Mouse (Mus musculus) bone marrow, adult 2 months (tissue): ENCODE data around the gene 4933428G20Rik. TPM values are rescaled to one million over a fixed set of nuclear protein-coding genes. Genes with fewer than 3 reads are reported as not detected.

Experiments
- H3K27ac ChIP-seq: fragments of 200-500 bp; 2 replicates; pipeline ENCODE4 v1.5.1; 2012; ENCODE audit warnings: low read depth, mild to moderate bottlenecking, control low read depth, inconsistent platforms, low read length; ENCODE audit not compliant: control insufficient read depth, poor library complexity, insufficient read depth
- H3K4me1 ChIP-seq: fragments of 200-500 bp; 2 replicates; pipeline ENCODE4 v1.6.1; 2011; ENCODE audit warnings: low read length; ENCODE audit not compliant: control insufficient read depth, insufficient read depth
- H3K4me3 ChIP-seq: fragments of 200-500 bp; replicated peaks from 2 replicates; pipeline ENCODE3; 2011; ENCODE audit warnings: mild to moderate bottlenecking, low read depth, low read length, control low read depth; ENCODE audit not compliant: control insufficient read depth
- CTCF ChIP-seq: fragments of 200-500 bp; IDR thresholded peaks from 2 replicates; pipeline ENCODE4 v1.5.1; 2011; ENCODE audit warnings: low read length, control low read depth; ENCODE audit not compliant: control insufficient read depth, insufficient read depth
- POLR2A ChIP-seq: fragments of 200-500 bp; IDR thresholded peaks from 2 replicates; pipeline ENCODE4 v1.6.1; 2011; ENCODE audit warnings: low read depth, mild to moderate bottlenecking, control low read depth, low read length, borderline replicate concordance; ENCODE audit not compliant: control insufficient read depth
- WGBS: fragments of 180-500 bp; shearing (Covaris S2); methylation state at CpG from one replicate; pipeline ENCODE4 v1.1.7; 2018; 5-methylcytosine and 5-hydroxymethylcytosine counted together
- polyA plus RNA-seq: library from polyadenylated mRNA; stranded (reverse); fragments of >200 nt; gene quantifications from 2 replicates; pipeline ENCODE4 v1.2.4, GENCODE M21; 2011; ENCODE audit warnings: low replicate concordance; ENCODE audit not compliant: missing spikeins, insufficient read depth, insufficient read length

4933428G20Rik gene
- not detected in 2 replicates for polyA plus RNA-seq

- Histone ChIP-seq H3K4me3 (no peak within 1 kb of the TSS), H3K27ac (no peak within 1 kb of the TSS), H3K4me1 (no peaks in the 10 kb centered on the region)
- WGBS = 96% methylated on average over 88 of the region's 88 CpGs
- no peak for TF ChIP-seq POLR2A
- no peak for TF ChIP-seq CTCF
Observed at GRCm38 (mm10) chr11:97499865-97500719, at the start of gene 4933428G20Rik. TSS of gene 4933428G20Rik (minus strand) at chr11:97500340.

DNA sequence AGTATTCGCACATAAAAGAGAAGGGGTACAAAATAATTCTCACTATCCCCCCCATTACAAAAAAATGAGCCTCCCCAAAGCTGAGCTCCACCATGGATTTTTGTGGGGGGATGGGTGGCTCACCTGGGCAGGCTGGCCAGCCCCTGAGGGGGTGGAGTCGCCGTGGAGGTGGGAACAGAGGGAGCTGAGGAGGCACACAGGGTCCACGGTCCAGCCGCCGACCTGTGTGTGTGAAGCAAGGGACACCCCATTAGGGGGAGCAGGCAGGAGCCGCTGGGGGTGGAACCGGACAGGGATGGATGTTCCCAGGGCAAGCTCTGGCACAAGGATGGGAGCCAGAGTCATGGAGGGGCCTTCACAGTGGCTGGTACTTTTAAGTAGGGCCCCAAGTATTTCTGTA, 48.6 kb upstream of the 4933428G20Rik start:
- WGBS = 65% methylated on average over 8 of the region's 8 CpGs
- Histone ChIP-seq H3K27ac (no peak overlapping the region), H3K4me3 (no peak overlapping the region), H3K4me1 (no peaks in the 10 kb centered on the region)
- TF ChIP-seq CTCF (no peak), POLR2A (no peak)

DNA sequence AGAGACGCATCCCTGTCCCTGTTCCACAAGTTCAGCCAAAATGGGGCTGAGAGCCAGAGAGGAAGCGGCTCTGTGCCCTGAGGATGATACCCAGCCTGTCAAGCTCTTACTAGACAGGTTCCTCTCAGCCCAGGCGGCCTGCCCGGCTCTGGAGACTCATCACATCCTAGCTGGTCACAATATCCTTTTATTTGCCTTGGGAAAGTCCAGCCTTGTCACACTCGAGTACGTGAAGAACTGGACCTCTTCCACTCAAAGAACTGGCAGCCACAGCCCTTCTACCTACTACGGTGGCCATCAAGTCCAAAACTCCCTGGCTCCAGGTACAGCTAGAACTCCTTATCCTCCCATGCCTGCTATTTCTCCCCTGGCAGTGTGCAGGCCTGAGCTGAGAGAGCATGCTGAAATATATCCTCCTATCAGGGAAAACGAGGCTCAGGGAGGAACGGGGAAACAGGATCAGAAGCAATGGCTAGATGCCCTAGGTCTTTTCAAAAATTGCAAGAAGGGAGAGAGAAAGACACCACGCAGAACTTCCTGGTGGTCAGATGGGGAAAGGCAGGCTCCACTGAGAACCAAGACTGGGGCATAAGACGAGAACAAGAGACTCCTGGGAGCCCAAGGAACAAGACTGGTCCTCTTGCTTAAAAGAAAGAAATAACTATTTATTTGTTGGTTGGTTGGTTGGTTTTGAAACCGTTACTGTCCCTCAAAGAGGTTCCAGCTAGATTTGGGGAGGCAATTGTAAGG, 48.0 kb upstream of the 4933428G20Rik start:
- no peaks in the 10 kb centered on the region for H3K4me1 ChIP-seq
- no peak overlapping the region for H3K27ac ChIP-seq
- TF ChIP-seq POLR2A (no peak), CTCF (no peak)
- 58% methylated on average over 12 of the region's 12 CpGs for WGBS
- H3K4me3 ChIP-seq = no peak overlapping the region

DNA sequence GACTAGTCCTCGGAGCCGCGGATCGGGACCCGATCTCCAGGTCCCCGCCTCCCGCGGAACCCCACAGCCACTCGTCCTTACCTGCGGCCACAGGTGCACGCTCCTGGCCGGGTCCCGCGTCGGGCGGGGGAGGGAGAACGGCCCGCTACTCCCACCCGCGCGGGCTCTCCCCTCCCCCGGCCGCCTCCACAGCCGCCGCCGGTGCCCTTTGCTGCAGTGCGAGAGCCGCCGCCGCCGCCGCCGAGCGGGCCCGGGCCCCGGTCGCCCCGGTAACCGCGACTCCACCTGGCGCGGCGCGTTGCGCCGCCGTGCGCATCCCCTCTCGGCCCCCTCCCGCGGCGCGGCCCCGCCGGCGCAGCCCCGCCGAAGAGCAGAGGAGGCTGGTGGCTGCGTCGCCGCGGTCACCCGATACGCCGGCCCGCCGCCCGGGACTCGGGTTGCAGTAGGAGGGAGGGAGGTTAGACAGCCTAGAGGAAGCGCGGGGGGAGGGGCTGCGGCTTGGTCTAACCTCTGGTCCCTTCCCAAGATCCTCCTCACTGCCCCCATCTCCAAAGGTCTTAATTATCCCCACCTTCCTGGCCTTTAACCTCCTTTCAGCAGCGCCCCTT, 46.8 kb upstream of the 4933428G20Rik start:
- WGBS = under 1% methylated on average over 73 of the region's 73 CpGs
- H3K27ac ChIP-seq = no peak overlapping the region
- no peak for TF ChIP-seq POLR2A
- TF ChIP-seq CTCF = no peak
- H3K4me1 ChIP-seq = no peaks in the 10 kb centered on the region
- no peak overlapping the region for H3K4me3 ChIP-seq

- H3K27ac ChIP-seq = no peak overlapping the region
- no peaks in the 10 kb centered on the region for H3K4me1 ChIP-seq
- no peak for TF ChIP-seq POLR2A
- TF ChIP-seq CTCF = no peak
- WGBS = 2% methylated on average over 26 of the region's 26 CpGs
- H3K4me3 ChIP-seq = no peak overlapping the region
Observed at GRCm38 (mm10) chr11:97545808-97546560, 45.8 kb upstream of the 4933428G20Rik start.

GRCm38 (mm10) chr11:97543883-97544282, 43.7 kb upstream of the 4933428G20Rik start:
- no peak overlapping the region for H3K4me3 ChIP-seq
- 85% methylated on average over 9 of the region's 9 CpGs for WGBS
- H3K4me1 ChIP-seq = no peaks in the 10 kb centered on the region
- no peak overlapping the region for H3K27ac ChIP-seq
- TF ChIP-seq CTCF (no peak), POLR2A (no peak)

DNA sequence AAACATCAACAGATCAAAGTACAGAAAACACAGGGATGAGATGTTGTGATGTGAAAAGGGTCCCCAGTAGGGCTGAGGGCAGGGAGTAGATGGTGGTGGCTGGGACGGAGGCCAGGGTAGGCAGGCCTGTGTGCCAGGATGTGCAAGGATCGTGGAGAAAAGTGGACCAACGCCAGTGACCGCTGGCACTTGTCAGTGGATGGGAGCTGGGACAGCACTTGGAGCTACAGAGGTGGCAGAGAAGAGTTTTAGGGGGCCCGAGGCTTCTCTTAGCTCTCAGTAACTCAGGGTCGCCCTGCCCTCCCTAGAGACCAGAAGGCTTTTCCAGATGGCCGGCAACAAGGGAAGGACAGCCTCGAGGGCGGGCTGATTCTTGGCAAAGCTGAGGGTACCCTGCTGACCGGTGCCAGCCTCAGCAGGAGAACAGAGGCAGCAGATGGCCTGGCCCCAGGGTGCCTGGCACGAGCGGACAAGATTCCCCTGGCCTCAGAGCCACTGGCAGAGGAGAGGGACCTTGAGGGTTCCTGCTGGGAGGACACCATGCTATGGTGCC, 43.1 kb upstream of the 4933428G20Rik start:
- WGBS = 76% methylated on average over 12 of the region's 12 CpGs
- Histone ChIP-seq H3K4me1 (no peaks in the 10 kb centered on the region), H3K4me3 (no peak overlapping the region), H3K27ac (no peak overlapping the region)
- no peak for TF ChIP-seq CTCF
- TF ChIP-seq POLR2A = no peak
